Mouse (Mus musculus): ENCODE data around the gene 2410002F23Rik. TPM values are rescaled to one million over a fixed set of nuclear protein-coding genes. Genes with fewer than 3 reads are reported as not detected.
A peak's percentile ranks its signal among the peaks of the same experiment; 100 is the strongest.
"Not testable (repeated sequence)": the region's sequence is repeated elsewhere in the genome, so short reads cannot be mapped to it uniquely, and the experiment has no call there.

2410002F23Rik gene
- total RNA-seq, 2 experiments from 2014 or later, result 6.1 to 8.2 TPM

GRCm38 (mm10) chr7:44271309-44271708 is 24.8 kb downstream of the 2410002F23Rik start:
- TF ChIP-seq CTCF (IDR thresholded peaks at IDR 0.05), result no peak
- Histone ChIP-seq H3K4me3 (no peak overlapping the region), H3K27ac (no peak overlapping the region)
- intact Hi-C loops (cut with DNase I), result no loop called here
- DNase-seq, result no peak

DNA sequence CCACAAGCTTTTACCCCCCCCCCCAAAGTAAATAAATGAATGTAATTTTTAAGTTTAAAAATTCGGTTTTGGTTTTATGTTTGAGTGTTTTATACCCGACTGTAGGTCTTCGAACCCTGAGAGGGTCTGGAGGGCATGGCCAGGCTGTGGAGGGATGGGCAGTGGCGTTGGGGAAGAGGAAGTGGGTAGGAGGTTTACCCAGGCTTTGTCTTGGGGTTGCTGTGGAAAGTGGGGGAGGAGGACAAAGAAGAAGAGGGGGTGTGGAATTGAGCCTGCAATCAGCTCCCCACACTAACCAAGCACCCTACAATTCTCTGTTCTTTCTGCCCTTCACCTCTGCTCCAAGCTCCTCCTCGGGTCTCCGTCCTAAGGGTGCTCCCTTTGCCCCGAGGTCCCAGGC is 26.0 kb downstream of the 2410002F23Rik start:
- DNase-seq, result no peak
- no peak overlapping the region for H3K4me3 ChIP-seq
- TF ChIP-seq CTCF (IDR thresholded peaks at IDR 0.05), result no peak
- H3K27ac ChIP-seq, result no peak overlapping the region
- intact Hi-C loops (cut with DNase I), result no loop called here

GRCm38 (mm10) chr7:44273446-44273845 is 26.9 kb downstream of the 2410002F23Rik start:
- Histone ChIP-seq H3K4me3 (no peak overlapping the region), H3K27ac (no peak overlapping the region)
- intact Hi-C loops (cut with DNase I), result no loop called here
- TF ChIP-seq CTCF (IDR thresholded peaks at IDR 0.05), result no peak
- DNase-seq, result no peak

- Histone ChIP-seq H3K27ac (no peak overlapping the region), H3K4me3 (no peak overlapping the region)
- no peak for DNase-seq
- no peak for TF ChIP-seq CTCF (IDR thresholded peaks at IDR 0.05)
- intact Hi-C loops (cut with DNase I), result no loop called here
Measured at GRCm38 (mm10) chr7:44274096-44274495, 27.6 kb downstream of the 2410002F23Rik start.

GRCm38 (mm10) chr7:44275546-44275945 is 29.0 kb downstream of the 2410002F23Rik start:
- DNase-seq, result no peak
- intact Hi-C loops (cut with DNase I), result no loop called here
- TF ChIP-seq CTCF (IDR thresholded peaks at IDR 0.05), result 0 out of 2 replicates have a peak, but pooled peaks have one; percentile 1
- H3K27ac ChIP-seq, result no peak overlapping the region
- H3K4me3 ChIP-seq, result no peak overlapping the region

- no peak overlapping the region for H3K4me3 ChIP-seq
- TF ChIP-seq CTCF (IDR thresholded peaks at IDR 0.05), result no peak
- H3K27ac ChIP-seq, result no peak overlapping the region
- no peak for DNase-seq
- intact Hi-C loops (cut with DNase I), result no loop called here
Measured at GRCm38 (mm10) chr7:44276461-44277249, 30.1 kb downstream of the 2410002F23Rik start.

DNA sequence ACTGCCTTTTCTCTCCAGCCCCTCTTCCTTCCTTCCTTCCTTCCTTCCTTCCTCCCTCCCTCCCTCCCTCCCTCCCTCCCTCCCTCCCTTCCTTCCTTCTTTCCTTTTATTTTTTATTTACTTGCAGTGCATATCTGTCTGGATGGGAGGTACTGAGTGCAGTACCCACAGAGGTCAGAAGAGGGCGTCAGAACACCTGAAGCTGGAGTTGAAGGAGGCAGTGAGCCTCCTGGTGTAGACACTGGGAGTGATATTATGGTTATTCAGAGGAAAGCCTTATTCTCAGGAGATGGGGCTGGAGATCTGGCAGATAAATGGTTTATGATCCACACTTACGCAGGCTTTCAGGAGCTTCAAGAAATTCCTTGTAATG is 30.7 kb downstream of the 2410002F23Rik start:
- Histone ChIP-seq H3K4me3 (no peak overlapping the region), H3K27ac (no peak overlapping the region)
- peak; percentile 47 for TF ChIP-seq CTCF (IDR thresholded peaks at IDR 0.05)
- no peak for DNase-seq
- intact Hi-C loops (cut with DNase I), result no loop called here

GRCm38 (mm10) chr7:44280959-44281358 is 34.4 kb downstream of the 2410002F23Rik start:
- intact Hi-C loops (cut with DNase I), result no loop called here
- Histone ChIP-seq H3K4me3 (no peak overlapping the region), H3K27ac (no peak overlapping the region)
- DNase-seq, result no peak
- no peak for TF ChIP-seq CTCF (IDR thresholded peaks at IDR 0.05)

DNA sequence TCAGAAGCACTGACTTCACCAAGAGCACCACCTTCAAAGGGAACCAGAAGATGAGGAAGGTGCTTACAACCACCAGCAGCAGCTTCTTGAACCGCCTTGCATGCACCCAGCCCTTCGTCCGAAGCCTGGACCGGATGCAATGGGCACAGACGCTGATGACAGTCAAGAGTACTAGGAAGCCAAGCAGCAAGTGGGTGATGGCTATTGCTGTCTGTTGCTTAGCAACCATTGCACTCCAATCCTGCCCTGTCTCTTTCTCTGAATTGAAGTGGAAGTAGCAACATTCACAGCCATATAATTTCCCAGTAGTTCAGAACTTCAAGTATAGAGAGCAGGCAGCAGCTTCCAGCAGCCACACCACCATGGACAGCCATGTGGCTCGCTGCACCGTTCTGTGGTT is 35.1 kb downstream of the 2410002F23Rik start:
- H3K4me3 ChIP-seq, result no peak overlapping the region
- intact Hi-C loops (cut with DNase I), result no loop called here
- no peak overlapping the region for H3K27ac ChIP-seq
- no peak for DNase-seq
- TF ChIP-seq CTCF (IDR thresholded peaks at IDR 0.05), result no peak

DNA sequence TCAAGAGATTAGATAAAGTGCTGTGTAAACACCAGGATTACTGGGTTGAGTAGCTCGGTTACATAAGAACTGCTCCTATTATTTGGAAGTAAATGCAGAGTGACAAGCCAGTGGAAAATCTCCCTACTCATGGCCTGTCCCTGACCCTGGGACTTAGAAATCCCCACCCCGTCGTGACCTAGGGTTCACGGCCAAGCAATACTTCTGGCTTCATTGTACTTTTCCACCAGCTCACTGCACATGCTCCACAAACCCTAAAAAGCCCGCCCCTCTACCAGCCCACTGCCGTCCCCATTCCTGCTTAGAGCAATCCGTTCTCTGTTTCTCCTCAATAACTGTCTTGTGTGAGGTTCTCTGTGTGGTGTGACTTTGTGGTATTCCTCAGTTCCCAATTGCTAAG is 41.2 kb downstream of the 2410002F23Rik start:
- H3K4me3 ChIP-seq, result no peak overlapping the region
- TF ChIP-seq CTCF (IDR thresholded peaks at IDR 0.05), result no peak
- H3K27ac ChIP-seq, result no peak overlapping the region
- intact Hi-C loops (cut with DNase I), result no loop called here
- DNase-seq, result no peak

DNA sequence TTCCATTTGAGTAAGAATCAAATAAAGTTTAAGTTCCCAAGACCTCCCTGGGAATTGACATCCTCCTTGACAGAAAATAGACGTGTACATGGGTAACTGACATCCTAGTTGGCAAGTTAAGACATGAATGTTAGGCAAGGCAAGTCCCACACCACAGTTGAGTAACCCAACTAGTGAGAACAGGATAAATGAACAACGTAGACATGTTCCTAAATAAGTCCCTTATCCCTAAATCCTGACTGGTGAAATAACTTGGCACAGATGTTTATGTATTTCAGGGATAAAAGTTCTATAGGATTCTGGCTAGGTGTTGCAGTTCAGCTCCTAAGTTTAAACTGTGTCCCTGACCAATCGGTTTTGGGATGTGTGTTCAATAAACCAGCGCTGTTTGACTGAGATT is 44.5 kb downstream of the 2410002F23Rik start:
- Histone ChIP-seq H3K27ac (no peak overlapping the region), H3K4me3 (no peak overlapping the region)
- no peak for TF ChIP-seq CTCF (IDR thresholded peaks at IDR 0.05)
- intact Hi-C loops (cut with DNase I), result no loop called here
- DNase-seq, result no peak

GRCm38 (mm10) chr7:44291418-44291817 is 44.9 kb downstream of the 2410002F23Rik start:
- TF ChIP-seq CTCF (IDR thresholded peaks at IDR 0.05), result no peak
- no peak for DNase-seq
- Histone ChIP-seq H3K27ac (no peak overlapping the region), H3K4me3 (no peak overlapping the region)
- intact Hi-C loops (cut with DNase I), result no loop called here

DNA sequence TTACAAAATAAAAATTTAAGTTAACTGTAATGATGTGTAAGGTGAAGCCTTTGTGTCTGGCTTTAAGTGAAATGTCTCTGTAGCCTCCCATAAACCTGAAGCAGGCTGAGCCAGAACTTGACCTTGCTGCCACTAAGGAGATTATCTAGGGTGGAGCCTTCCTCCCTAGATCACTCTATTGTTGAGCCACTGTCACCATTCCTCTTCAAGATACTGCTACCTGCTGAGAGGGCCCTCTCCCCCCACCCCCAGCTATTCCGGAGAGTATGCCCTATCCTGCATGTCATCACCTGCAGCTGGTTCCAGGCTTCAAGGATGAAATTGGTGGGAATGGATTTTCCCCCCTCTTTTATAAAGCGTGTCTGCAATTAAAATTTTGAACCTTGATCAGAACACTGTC is 51.0 kb downstream of the 2410002F23Rik start:
- H3K4me3 ChIP-seq; H3K27ac ChIP-seq; intact Hi-C loops (cut with DNase I); DNase-seq: not testable (repeated sequence)

Other genes starting within 250 kb of the 2410002F23Rik start
- gene Klk1b26, start 234.6 kb upstream of the 2410002F23Rik start, total RNA-seq (2021), result 1 to 10 TPM in 1 of 2 experiments, under 1 TPM in 1; 0.51 to 1.0 TPM
- gene Klk1b27, start 194.4 kb upstream of the 2410002F23Rik start, total RNA-seq (2021), result not detected
- not detected for gene Klk1b21, start 144.4 kb upstream of the 2410002F23Rik start, total RNA-seq (2021)
- gene Klk1b22, start 134.0 kb upstream of the 2410002F23Rik start, total RNA-seq (2021), result not detected
- gene Klk1b16, start 110.0 kb upstream of the 2410002F23Rik start, total RNA-seq (2021), result not detected
- gene Klk1b24, start 58.5 kb upstream of the 2410002F23Rik start, total RNA-seq (2021), result not detected
- gene Klk1b3, start 48.5 kb upstream of the 2410002F23Rik start, total RNA-seq (2021), result not detected
- not detected for gene Klk1b4, start 39.3 kb upstream of the 2410002F23Rik start, total RNA-seq (2021)
- not detected for gene Klk1b5, start 30.8 kb upstream of the 2410002F23Rik start, total RNA-seq (2021)
- not detected for gene Klk1, start 21.4 kb upstream of the 2410002F23Rik start, total RNA-seq (2021)
- not detected for gene Gm36864, start 10.5 kb upstream of the 2410002F23Rik start, total RNA-seq (2021)
- not detected for gene 1700028J19Rik, start within 50 bp of the 2410002F23Rik start, total RNA-seq (2021)
- not detected for gene Acp4, start 10.7 kb downstream of the 2410002F23Rik start, total RNA-seq (2021)
- not detected for gene Gm15517, start 14.7 kb downstream of the 2410002F23Rik start, total RNA-seq (2021)
- 1 to 10 TPM in 1 of 2 experiments, under 1 TPM in 1; 0.59 to 2.2 TPM for gene Clec11a, start 60.2 kb downstream of the 2410002F23Rik start, total RNA-seq (2021)
- under 1 TPM; 0.31 to 0.59 TPM for gene Shank1, start 63.5 kb downstream of the 2410002F23Rik start, total RNA-seq (2021)
- 1 to 10 TPM; 2.3 to 3.6 TPM for gene Syt3, start 137.4 kb downstream of the 2410002F23Rik start, total RNA-seq (2021)
- gene 1700008O03Rik, start 139.1 kb downstream of the 2410002F23Rik start, total RNA-seq (2021), result not detected
- not detected for gene Lrrc4b, start 182.3 kb downstream of the 2410002F23Rik start, total RNA-seq (2021)
- gene Aspdh, start 218.7 kb downstream of the 2410002F23Rik start, total RNA-seq (2021), result not detected
- 10 to 100 TPM; 51.0 to 57.0 TPM for gene Josd2, start 221.3 kb downstream of the 2410002F23Rik start, total RNA-seq (2021)
- 10 to 100 TPM; 43.6 to 52.2 TPM for gene Emc10, start 249.8 kb downstream of the 2410002F23Rik start, total RNA-seq (2021)
- 1 to 10 TPM; 2.4 to 5.5 TPM for gene Fam71e1, start 249.9 kb downstream of the 2410002F23Rik start, total RNA-seq (2021)

Measured in gastrocnemius, adult 2 months (tissue).